Mouse (Mus musculus): ENCODE measurements around the gene Pik3ap1. TPM values are rescaled to one million over a fixed set of nuclear protein-coding genes. Genes with fewer than 3 reads are reported as not detected.
A peak's percentile ranks its signal among the peaks of the same experiment; 100 is the strongest.
"Not testable (repeated sequence)": the region's sequence is repeated elsewhere in the genome, so short reads cannot be mapped to it uniquely, and the experiment has no call there.

Gene Pik3ap1
- total RNA-seq, 2 experiments from 2014 or later, result 1.9 TPM

DNA sequence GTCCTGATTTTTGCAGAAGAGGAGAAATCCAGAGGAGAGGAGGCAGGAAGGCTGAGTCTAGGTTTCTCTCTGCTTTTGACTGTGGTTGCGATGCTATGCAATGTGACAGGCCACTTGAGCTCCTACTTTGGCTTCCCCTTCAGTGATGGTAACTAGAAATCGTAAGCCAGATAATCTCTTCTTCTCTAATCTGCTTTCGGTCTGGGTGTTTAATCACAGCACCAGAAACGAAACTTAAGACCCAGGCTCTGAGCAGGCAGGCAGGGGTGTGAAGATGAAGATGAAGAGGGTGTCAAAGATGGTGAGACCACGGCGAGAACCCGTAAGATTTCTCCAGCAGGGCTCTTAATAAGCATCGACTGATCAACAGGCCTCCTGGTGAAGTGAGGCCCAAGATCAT, 51.9 kb downstream of the Pik3ap1 start:
- no peak for DNase-seq (ENCODE audit: low spot score in 2 of 2)

GRCm38 (mm10) chr19:41332228-41332627, 52.7 kb downstream of the Pik3ap1 start:
- no peak for DNase-seq (ENCODE audit: low spot score in 2 of 2)

GRCm38 (mm10) chr19:41330401-41330800, 54.5 kb downstream of the Pik3ap1 start:
- DNase-seq (ENCODE audit: low spot score in 2 of 2), result no peak

DNA sequence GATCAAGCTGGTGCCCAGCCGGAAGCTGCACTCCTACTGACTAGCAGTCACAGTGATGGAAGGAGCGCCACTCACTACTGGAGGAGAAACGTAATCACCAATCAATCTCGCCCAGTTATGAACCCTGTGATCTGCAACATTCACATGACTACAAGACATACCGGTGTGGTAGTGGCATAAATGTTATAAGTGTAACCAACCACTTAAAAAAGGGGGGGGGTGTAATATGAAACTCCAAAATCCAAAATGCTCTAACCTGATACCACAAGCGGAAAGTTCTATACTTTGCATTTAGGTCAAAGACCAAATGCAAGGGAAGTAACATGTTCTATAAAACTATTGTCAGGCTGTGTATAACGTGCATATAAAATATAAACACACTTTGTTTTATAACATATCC, 54.9 kb downstream of the Pik3ap1 start:
- DNase-seq (ENCODE audit: low spot score in 2 of 2), result no peak

GRCm38 (mm10) chr19:41328743-41329142, 56.2 kb downstream of the Pik3ap1 start:
- DNase-seq (ENCODE audit: low spot score in 2 of 2), result no peak

DNA sequence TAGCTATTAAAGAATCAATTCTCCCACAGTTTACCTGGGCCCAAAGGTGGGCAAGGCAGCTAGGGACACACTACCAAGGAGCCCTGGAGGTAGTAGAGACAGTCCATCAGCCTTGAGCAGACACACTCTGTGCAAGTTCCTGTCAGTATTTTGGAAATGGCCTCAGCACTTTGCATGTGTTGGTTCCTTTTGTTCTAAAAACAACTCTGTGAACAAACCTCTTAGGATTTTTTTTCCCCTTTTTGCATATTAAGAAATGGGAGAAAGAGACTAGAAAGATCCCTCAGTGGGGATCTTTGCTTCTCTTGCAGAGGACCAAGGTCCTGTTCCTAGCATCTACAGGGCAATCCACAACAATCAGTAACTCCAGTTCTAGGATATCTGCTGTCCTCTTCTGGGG, 61.1 kb downstream of the Pik3ap1 start:
- no peak for DNase-seq (ENCODE audit: low spot score in 2 of 2)

DNA sequence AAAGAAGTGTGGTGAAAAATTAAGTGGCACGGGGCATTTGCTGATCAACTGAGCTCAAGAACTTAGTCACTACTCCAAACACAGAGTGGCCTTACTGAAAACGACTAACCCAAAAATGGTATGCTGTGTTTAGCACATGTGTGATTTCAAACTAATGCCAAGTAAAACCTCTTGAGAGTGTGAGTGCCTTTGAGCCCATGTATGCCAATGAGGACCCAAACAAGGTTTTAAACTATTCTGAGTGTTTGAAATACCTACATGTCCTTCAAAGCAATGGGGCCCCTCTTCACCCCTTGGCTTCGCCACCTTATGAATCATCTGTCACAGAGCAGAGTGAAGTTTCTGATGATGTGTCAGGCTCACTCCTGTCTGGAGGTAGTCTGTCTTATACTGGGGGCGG, 61.8 kb downstream of the Pik3ap1 start:
- DNase-seq (ENCODE audit: low spot score in 2 of 2), result no peak

GRCm38 (mm10) chr19:41321149-41321548, 63.8 kb downstream of the Pik3ap1 start:
- no peak for DNase-seq (ENCODE audit: low spot score in 2 of 2)

DNA sequence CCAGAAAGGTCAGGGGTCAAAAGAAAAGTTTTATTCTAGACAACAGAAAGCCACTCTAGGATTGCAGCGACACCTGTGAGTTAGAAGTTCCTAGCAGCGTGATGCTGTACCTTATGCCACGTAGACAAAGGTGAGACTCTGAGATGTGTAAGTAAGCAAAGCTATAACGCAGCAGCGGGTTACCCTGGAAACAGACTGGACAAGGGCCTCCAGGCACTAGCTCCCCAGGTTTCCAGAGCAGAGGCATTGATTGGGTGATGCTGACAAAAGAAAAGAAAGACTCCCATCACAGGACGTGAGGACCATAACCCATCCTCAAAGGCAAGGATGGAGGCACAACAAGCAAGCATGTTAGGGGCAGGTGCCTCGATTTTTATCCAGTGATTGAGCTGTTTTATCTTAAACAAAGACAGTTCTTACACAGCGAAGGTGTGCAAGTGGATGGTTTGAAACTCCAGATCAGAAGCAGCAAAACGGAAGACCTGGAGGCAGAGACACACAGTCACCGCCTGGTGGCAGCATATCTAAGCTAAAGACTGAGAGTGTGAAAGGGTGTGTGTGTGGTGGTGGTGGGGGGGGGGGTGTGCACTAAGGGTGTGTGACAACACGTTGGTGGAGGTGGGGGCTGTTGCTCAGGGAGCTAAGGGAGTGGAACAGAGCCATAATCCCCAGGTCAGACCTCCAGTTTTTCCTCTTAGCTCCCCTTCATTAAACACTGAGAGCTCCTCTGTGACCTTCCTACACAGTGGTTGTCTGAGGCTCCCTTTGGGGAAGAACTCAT, 67.4 kb downstream of the Pik3ap1 start:
- DNase-seq (ENCODE audit: low spot score in 2 of 2), result peak; percentile 59 to 78

DNA sequence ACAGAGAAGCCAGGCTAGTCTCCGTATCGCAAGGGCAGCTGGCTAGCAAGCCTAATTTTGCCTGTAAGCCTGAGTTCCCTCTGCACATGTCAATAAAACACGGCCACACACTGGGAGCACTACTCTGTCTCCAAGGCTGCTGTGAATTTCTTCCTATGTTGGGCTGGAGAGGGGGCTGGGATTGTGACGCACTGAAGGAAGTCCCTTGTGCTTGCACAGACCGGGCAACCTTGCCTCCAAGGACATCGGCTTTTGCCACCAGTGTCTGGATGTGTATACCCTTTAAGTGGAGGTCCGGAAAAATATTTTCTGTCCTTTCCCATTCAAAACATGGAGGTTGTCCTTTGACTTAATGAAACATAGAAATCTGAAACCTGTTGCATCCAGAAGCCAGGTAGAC, 70.2 kb downstream of the Pik3ap1 start:
- no peak for DNase-seq (ENCODE audit: low spot score in 2 of 2)

DNA sequence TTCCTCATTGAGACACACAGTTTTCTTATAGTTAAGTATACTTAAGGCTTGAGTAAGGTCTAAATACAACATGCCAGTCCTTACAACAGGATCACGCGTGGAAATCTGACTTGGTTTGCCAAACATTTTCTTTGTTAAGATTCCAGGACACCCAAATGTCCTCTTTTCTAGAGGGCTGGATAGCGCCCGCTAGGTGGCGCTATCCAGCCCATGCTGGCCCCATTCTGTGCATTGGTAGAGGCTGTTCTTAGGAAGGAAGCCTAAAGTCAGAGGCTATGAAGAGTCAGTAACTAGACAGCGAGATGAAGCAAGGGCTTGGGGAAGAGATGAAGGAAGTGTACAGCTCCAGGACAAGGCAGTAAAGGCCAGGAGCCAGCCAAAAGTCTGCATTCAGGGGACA, 71.2 kb downstream of the Pik3ap1 start:
- DNase-seq (ENCODE audit: low spot score in 2 of 2), result no peak

GRCm38 (mm10) chr19:41312587-41312986, 72.3 kb downstream of the Pik3ap1 start:
- DNase-seq (ENCODE audit: low spot score in 2 of 2), result not testable (repeated sequence)

DNA sequence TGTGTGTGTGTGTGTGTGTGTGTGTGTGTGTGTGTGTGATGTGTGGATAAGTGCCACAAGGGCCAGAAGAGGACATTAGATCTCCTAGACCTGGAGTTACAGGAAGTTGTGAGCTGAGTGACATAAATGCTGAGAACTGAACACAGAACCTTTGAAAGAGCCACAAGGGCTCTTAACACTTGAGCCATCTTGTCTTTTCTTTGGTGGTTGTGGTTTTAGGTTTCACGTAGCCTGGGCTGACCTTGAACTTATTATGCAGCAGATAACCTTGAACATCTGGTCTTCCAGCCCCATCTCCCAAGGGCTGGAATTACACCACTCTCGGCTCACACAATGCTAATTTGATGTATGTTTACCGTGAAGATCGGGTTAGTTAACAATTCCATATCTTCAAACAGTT, 72.9 kb downstream of the Pik3ap1 start:
- no peak for DNase-seq (ENCODE audit: low spot score in 2 of 2)

DNA sequence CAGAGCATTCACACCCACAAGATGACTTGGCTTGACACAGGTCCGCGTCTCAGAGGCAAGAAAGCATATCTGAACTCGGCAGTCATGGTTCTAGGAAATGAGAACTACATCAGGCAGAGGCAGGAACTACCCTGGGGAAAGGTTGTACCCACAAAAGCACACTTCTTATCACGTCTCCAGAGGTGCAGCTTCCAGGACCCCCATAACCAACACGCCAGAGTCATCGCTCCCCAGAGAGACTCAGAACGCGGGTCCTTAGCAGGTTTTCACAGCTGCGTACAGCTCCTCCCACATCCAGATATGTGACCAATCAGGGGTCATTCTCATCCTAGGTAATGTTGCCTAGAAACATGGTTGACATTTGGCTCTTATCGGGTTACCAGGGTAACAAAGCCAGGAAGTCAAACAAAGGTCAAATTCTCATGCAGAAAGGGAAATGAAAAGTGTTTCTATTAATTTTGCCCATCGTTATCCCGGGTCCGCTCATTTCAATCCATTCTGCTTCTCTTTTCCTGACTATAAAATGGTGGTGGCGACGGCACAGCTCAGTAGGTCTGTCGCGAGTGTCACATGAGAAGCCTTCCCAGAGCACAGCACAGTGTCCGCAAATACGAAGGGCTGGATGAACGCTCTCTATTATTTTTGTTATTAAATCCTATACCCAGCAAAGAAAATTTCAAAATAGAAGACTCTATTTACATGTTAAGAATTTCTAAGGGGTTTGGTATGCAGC, 73.8 kb downstream of the Pik3ap1 start:
- DNase-seq (ENCODE audit: low spot score in 2 of 2), result peak; percentile 11 to 22

- DNase-seq (ENCODE audit: low spot score in 2 of 2), result no peak
These were observed 81.0 kb downstream of the Pik3ap1 start for GRCm38 (mm10) chr19:41303933-41304332.

DNA sequence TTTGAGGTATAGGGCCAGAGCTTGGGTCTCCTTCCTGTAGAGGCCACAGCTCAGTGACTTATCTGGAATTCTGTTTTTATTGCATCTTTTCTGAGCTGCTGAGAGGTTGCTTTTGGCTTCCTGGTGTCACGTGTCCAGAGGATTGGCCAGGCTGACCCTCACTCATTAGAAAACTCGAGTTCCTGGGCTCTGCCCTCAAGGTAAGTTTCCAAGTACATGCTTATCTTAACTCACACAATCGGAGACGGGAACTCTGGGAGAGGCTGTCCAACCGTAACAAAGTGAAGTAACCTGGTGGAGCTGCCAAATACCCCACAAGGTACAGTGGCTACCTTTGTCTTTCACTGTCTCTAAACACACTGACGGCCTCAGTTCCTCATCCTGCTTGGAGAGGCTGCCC, 81.5 kb downstream of the Pik3ap1 start:
- DNase-seq (ENCODE audit: low spot score in 2 of 2), result no peak

DNA sequence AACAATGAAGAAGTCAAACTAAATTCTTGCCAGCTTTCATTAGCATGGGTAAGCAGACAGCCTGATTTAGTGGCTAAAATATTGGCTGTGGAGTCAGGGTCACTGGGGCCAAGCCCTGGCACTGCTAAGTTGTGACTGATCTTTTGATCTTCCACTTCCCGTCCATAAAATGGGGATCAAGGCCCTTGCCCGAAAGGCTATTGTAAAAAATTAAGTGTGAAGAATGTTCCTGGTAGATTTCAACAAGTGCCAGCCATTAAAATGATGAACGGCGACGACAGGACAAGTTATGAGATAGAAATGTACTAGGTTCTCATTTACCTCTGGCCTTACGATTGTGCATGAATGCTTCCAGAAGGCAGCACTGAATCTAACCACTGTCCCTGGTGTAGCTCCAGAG, 83.0 kb downstream of the Pik3ap1 start:
- no peak for DNase-seq (ENCODE audit: low spot score in 2 of 2)

- no peak for DNase-seq (ENCODE audit: low spot score in 2 of 2)
These were observed 85.5 kb downstream of the Pik3ap1 start for GRCm38 (mm10) chr19:41299446-41299845.

- no peak for DNase-seq (ENCODE audit: low spot score in 2 of 2)
These were observed 93.8 kb downstream of the Pik3ap1 start for GRCm38 (mm10) chr19:41290952-41291619.

DNA sequence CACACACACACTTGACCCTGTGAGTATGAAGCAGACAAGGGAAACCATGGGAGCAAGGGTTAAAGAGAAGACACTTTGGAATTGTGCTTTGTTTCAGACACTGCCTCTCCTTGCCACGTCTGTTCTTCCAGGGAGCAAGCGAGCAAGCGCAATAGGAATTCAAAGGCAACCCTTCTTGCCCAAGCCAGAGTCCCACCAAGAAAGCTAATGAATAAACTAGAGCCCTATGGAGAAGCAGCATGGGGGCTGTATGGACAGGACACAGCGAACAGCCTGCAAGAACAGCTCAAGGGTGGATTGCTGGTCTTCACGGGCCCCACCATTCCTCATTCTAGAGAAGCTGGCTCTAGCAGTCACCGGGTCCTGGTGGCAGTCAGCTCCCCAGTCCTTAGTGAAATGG, 96.3 kb downstream of the Pik3ap1 start:
- no peak for DNase-seq (ENCODE audit: low spot score in 2 of 2)

DNA sequence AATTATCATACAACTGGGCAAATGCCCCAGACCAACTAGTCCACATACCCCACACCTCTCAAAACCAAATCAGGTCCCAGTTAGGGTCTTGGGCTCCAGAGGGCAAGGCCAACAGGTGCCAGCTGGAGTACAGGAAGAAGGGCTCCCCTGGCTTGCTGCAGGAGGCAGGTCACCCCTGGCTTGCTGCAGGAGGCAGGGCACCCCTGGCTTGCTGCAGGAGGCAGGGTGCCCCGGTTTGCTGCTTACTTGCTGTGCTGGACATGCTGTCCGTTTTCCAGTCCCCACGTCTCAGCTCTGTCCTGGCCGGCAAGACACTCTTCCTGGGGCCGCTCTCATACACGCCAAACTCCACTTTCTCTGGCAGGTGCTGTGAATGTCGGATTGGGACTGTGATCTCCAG, 97.7 kb downstream of the Pik3ap1 start:
- DNase-seq (ENCODE audit: low spot score in 2 of 2), result no peak

DNA sequence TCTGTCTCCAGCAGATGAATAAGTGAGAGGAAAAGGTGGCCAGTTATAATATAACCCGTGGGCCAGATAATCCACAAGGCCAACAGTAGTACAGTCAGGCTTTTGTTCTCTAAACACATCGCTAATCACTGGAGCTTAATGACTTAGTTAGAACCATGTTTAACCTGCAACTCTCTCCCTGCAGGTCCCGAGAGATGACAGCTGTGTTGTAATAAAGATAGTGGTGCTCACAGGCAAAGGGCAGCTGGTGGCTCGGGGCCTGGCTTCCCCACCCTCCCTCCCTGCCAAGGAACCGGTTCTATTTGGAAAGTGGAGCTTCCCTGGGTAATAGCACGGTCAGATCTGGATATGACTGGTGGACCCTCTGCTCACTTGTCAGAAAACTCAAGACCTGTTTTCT, 100.4 kb downstream of the Pik3ap1 start:
- DNase-seq (ENCODE audit: low spot score in 2 of 2), result no peak

Measured in layer of hippocampus, postnatal 10 days (tissue).